Mouse (Mus musculus) retina, embryonic 14.5 days (tissue): ENCODE data around the gene Apaf1.

Experiments
- DNase-seq: peaks from one replicate; pipeline ENCODE4 v3.0.0-alpha.2; 2015; ENCODE audit warnings: low spot score

Gene Apaf1

DNA sequence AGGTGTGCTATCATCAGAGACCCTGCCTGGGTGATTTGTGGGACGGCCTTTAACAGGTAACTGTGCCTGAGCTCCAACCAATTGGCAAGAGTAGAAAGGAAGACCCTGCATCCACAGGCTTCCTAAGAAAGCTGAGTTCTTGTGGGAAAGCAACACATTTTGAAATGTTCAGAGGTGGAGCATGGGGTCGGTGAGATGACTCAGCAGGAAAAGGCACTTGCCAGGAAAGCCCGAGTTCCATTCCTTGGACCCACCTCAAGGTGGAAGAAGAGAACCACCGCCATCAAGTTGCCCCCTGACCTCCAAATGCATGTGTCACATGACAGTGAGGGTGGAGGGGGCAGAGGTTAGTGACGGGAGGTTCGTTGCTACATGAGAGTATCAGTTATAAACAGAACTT is 108.1 kb downstream of the Apaf1 start:
- no peak for DNase-seq

GRCm38 (mm10) chr10:90974084-90974483 is 108.5 kb downstream of the Apaf1 start:
- DNase-seq: no peak

GRCm38 (mm10) chr10:90970560-90970959 is 112.0 kb downstream of the Apaf1 start:
- DNase-seq: no peak

GRCm38 (mm10) chr10:90969355-90970174 is 113.0 kb downstream of the Apaf1 start:
- DNase-seq: peak; percentile 54

DNA sequence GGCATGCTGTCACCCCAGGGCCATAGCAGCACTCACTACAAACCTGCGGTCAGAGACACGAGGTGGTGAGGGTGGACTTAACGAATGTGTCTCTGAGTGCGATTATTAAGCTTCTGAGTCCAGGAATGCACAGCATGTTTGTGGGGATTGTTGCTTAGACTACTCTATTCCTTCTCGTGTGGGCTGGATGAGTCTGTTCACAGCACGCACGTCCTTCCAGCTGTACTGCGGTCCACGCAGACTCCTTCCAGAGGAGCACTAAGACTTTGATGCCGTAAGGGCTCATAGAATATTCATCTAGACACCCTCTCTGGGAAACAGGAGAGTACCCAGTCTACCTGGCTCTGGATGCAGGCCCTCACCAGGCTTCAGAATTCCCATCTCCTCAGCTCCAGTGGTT is 114.3 kb downstream of the Apaf1 start:
- DNase-seq: no peak

DNA sequence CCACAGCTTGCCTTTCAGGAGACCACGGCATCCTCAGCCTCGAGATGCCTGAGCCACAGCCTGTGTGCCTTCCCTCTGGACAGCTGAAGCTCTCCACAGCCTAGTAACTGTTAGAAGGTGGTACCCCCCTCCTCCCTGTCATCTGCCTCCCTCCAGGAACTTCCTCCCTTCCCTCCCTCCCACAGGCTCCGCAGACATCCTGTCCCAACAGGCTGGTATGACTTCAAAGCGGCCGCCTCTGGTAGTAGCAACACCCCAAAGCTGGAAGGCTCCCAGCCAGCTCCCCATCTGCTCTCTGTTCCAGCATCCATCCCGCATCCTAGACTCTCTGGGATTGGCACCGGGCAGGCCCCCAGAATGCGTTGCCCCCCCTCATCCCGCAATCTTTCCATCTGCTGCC is 115.7 kb downstream of the Apaf1 start:
- DNase-seq: no peak

DNA sequence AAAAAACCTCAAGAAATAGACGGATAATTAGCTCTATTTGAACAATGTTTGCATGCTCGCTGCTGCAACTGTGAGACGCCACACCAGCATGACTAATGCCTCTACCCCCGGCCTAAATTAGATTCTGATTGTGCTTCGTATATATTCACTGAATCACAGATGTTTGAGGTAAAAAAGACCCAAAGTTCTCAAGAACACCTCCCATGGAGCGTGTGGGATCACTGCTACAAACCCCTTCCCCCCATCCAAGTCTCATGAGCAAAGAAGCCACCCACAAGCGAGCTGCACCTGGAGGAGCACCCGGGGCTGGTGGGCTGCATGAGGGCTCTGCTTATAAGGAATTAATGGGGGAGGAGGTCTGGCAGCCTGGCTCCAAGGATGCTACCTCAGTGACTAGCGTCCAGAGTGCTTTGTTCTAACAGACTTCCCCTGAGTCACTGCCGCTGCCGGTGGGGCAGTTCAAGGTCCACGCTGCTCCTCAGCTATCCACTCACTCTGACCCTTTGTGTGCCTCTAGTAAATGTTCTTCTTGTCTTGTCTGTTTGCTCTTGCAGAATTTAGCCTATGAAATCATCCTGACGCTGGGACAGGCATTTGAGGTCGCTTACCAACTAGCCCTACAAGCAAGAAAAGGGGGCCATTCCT is 116.8 kb downstream of the Apaf1 start:
- no peak for DNase-seq

DNA sequence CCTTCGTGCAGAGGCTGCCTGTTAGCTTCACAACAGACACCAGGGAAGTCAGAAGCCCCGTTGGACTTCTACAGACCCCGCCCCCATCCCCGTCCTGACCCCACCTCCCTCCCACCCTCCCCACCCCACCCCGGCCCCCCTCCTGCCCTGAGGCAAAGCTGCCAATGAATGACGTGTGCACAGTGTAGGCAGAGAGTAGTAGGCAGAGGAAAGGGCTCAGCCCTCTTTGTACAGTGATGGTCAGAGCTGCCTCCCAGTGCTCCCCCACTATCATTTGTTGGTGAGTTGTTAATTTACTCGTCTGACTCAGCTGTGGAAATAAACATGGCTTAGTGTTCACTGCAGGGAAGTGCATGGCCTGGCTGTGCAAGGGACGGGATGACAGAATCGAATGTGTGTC is 118.1 kb downstream of the Apaf1 start:
- DNase-seq: no peak

- DNase-seq: no peak
These were observed 122.2 kb downstream of the Apaf1 start for GRCm38 (mm10) chr10:90960374-90960773.

GRCm38 (mm10) chr10:90953821-90954220 is 128.7 kb downstream of the Apaf1 start:
- DNase-seq: no peak

GRCm38 (mm10) chr10:90953103-90953709 is 129.4 kb downstream of the Apaf1 start:
- no peak for DNase-seq

DNA sequence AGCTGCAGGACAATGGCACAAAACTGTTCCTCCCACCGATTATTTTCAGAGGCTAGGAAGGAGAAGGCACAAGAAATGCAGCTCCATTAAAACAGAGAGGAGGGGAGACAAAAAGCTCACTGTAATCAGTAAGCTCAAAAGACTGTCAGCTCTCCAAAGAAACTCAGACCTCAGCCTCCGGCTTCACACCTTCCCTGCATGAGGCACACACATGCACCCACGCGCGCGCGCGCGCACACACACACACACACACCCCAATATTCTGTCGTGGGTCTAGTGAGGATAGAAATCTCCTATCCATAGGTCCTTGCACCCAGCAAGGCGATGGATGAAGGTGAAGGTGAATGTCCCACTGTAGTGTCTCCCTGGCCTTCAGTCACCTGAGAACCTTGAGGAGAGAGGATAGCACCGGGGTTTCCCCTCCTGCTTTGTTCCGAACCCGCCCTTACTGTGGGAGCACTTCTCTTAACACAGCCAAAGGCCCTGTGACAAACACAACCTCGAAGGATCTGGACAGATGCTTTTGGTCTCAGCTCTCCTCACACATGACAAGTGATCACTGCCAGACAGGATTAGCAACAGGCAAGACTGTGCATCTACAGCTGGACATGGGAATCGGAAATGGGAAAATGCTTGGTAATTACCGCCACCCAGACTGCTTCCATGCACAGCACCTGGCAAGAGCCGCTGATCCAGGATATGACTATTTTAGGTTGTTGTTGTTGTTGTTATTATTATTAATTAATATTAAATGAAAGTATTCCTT is 134.8 kb downstream of the Apaf1 start:
- DNase-seq: no peak

- no peak for DNase-seq
These were observed 135.5 kb downstream of the Apaf1 start for GRCm38 (mm10) chr10:90947043-90947442.

GRCm38 (mm10) chr10:90942001-90942700 is 140.4 kb downstream of the Apaf1 start:
- DNase-seq: no peak

- no peak for DNase-seq
These were observed 141.7 kb downstream of the Apaf1 start for GRCm38 (mm10) chr10:90940521-90941520.
